Mouse (Mus musculus) cerebellum, adult 11 months (tissue): ENCODE results near the gene Ppig.

Source experiments
- DNase-seq: peaks from one replicate; pipeline ENCODE4 v3.0.0; 2022

Ppig gene

DNA sequence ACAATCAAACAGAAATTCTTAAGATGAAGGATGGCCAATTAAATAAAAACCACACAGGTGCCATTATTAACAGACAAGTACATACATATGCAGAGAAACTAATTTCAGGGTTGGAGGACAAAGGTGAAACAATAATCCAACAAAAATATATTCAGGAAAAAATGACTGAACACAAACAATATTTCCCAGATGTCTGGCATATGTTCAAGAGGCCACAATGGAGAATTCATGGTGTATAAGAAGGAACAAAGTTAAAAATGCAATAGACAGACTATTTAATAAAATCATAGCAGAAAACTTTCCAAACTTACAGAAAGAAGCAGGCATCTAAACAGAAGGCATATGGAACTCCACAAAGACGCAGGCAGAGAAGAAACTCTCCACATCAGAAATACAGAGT is 42.4 kb downstream of the Ppig start:
- DNase-seq = no peak

GRCm38 (mm10) chr2:69773331-69773730 is 51.0 kb downstream of the Ppig start:
- DNase-seq = no peak

GRCm38 (mm10) chr2:69777985-69778835 is 55.9 kb downstream of the Ppig start:
- DNase-seq = no peak

DNA sequence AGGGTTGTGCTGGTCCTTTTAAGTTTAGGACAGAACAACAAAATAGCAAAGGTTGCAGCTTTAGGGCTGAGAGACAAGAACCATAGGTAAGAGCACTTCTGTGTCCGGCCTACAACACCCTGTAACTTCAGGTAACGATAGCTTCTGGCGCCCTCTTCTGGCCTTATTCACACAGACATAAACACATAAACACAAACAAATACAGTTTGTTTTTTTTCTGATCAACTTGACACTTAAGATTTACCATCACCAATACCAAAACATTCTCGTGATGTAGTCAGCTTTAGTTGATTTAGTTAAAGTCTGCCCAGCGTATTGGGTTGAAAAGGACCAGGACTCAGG is 56.5 kb downstream of the Ppig start:
- no peak for DNase-seq

DNA sequence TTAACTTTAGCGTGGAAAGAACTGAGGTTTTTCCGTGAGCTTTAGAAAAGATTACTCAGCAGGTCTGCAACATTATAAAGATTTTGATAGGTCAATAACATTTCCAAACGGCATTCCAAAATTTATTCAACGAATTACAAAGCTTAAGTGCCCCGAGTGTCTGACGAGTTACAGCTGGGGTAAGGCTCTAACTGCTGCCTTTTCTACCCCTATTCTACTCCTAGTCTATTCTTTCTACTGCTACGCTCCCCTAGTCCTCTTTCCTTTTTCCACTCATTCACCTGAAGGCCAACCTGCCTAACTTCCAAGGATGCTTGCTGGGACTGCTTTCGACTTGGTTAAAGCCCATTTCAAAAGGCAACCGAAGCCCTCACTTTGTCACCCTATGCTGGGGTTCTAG is 66.6 kb downstream of the Ppig start:
- DNase-seq = no peak

- peak; percentile 97 for DNase-seq
Observed at GRCm38 (mm10) chr2:69789429-69790069, 67.2 kb downstream of the Ppig start, which contains the start of the genes Ccdc173 and Phospho2. TSS of gene Ccdc173 (minus strand) at chr2:69789575. TSS of gene Phospho2 (plus strand) at chr2:69789623.

- DNase-seq = peak; percentile 77
Observed at GRCm38 (mm10) chr2:69790285-69790684, 67.9 kb downstream of the Ppig start.

DNA sequence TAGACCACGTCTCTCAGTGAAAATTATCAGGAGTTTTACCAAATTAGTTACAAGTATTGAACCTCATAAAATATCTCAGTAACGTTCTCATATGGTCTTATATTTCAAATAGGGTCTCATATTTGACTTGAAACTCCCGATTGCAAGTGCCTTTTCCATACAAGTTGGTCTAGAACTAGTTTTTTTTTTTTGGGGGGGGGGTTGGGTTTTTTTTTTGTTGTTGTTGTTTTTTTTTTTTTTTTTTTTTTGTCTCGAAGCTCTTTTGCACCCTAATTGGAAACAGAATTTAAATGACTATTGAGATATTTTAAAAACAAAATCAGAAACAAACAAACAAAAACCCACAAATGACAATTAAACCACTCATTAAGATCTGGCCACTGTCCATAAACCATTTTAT is 68.4 kb downstream of the Ppig start:
- no peak for DNase-seq

- DNase-seq = peak; percentile 38
Observed at GRCm38 (mm10) chr2:69802911-69803312, 80.6 kb downstream of the Ppig start.
